Mouse (Mus musculus): ENCODE results near the gene Prmt6.

Gene Prmt6

GRCm38 (mm10) chr3:110250839-110251700 lies at the start of gene Prmt6:
TSS of gene Prmt6 (minus strand) at chr3:110250998.
- peak; percentile 61 to 73 for DNase-seq (ENCODE audit: low spot score in 2 of 2)

- no peak for DNase-seq (ENCODE audit: low spot score in 2 of 2)
These were observed 39.8 kb upstream of the Prmt6 start for GRCm38 (mm10) chr3:110290485-110291045.

- DNase-seq (ENCODE audit: low spot score in 2 of 2), result no peak
These were observed 31.9 kb upstream of the Prmt6 start for GRCm38 (mm10) chr3:110282651-110283050.

- DNase-seq (ENCODE audit: low spot score in 2 of 2), result no peak
These were observed 17.0 kb upstream of the Prmt6 start for GRCm38 (mm10) chr3:110267790-110268189.

GRCm38 (mm10) chr3:110253105-110253504 lies 2.3 kb upstream of the Prmt6 start:
- DNase-seq (ENCODE audit: low spot score in 2 of 2), result no peak

- peak; percentile 20 to 21 for DNase-seq (ENCODE audit: low spot score in 2 of 2)
These were observed 633 bp downstream of the Prmt6 start for GRCm38 (mm10) chr3:110249891-110250838.

- no peak for DNase-seq (ENCODE audit: low spot score in 2 of 2)
These were observed 13.9 kb downstream of the Prmt6 start for GRCm38 (mm10) chr3:110236819-110237463.

All from spleen, postnatal 14 days (tissue).